Mouse (Mus musculus): ENCODE results near the gene Slc25a38. TPM values are rescaled to one million over a fixed set of nuclear protein-coding genes. Genes with fewer than 3 reads are reported as not detected.
A peak's percentile ranks its signal among the peaks of the same experiment; 100 is the strongest.
"Not testable (repeated sequence)": the region's sequence is repeated elsewhere in the genome, so short reads cannot be mapped to it uniquely, and the experiment has no call there.

Slc25a38 gene
- polyA plus RNA-seq, 1 experiment from 2014 or later: 38.6 TPM

DNA sequence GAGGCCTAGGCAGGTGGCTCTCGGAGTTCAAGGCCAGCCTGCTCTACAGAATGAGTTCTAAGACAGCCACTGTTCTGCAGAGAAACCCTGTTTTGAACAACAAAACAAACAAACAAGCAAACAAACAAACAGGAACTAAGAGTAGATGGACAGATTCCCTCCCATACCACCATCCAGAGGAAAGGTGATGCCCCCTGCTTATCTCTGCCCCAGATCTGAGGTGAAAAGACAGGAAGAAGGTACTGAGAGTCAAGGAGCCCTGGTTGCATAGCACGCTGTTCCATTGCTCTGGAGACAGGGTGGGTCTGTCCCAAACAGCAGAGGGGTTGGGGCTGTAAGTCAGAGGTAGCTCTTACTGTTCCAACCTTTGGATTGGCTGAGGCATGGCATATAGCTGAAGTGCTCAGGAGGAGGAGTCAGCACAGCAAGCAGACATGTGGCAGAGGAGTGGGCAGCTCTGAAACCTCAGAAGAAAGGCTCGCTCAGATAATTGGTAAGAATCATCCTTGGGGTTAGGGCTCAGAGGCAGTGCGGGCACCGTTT lies 18.4 kb upstream of the Slc25a38 start, which contains the start of gene Ccr8:
Gene Ccr8, plus strand, starts transcription at position 419 of the 543 bp plus-strand sequence.
- H3K4me2 ChIP-seq (ENCODE audit: low read length): no peak within 1 kb of the TSS
- H3K36me3 ChIP-seq (ENCODE audit: control insufficient read depth, insufficient read depth, low read length): no peaks in the 10 kb centered on the region
- H3K27me3 ChIP-seq (replicated peaks; ENCODE audit: control insufficient read depth, insufficient read depth, low read length): no peaks in the 10 kb centered on the region
- no peaks in the 10 kb centered on the region for H3K4me1 ChIP-seq (ENCODE audit: control insufficient read depth, insufficient read depth, low read length)
- H3K9me3 ChIP-seq (replicated peaks; ENCODE audit: control insufficient read depth, low read length): 0 out of 2 replicates have a peak, but pooled peaks cover 3% of the 10 kb centered on the region
- H3K9ac ChIP-seq (ENCODE audit: low read length): no peak within 1 kb of the TSS
- no peak within 1 kb of the TSS for H3K4me3 ChIP-seq (ENCODE audit: low read depth, low read length)
- WGBS: 79% methylated on average over 5 of the region's 5 CpGs
- H3K27ac ChIP-seq (ENCODE audit: low read depth, low read length): no peak within 1 kb of the TSS
- DNase-seq (ENCODE audit: low spot score) (no peak), ATAC-seq (no peak)

DNA sequence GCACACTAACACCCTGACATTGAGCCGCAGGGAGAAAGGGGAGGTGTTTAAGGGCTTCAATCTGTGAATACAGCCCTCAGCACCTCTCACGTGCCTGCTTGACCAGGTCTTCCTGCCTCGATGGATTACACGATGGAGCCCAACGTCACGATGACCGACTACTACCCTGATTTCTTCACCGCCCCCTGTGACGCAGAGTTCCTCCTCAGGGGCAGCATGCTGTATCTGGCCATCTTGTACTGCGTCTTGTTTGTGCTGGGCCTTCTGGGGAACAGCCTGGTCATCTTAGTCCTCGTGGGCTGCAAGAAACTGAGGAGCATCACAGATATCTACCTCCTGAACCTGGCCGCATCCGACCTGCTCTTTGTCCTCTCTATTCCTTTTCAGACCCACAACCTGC lies 16.5 kb upstream of the Slc25a38 start:
- Histone ChIP-seq H3K27ac (ENCODE audit: low read depth, low read length) (no peak overlapping the region), H3K27me3 (replicated peaks; ENCODE audit: control insufficient read depth, insufficient read depth, low read length) (no peaks in the 10 kb centered on the region), H3K9me3 (replicated peaks; ENCODE audit: control insufficient read depth, low read length) (0 out of 2 replicates have a peak, but pooled peaks cover 3% of the 10 kb centered on the region), H3K4me3 (ENCODE audit: low read depth, low read length) (no peak overlapping the region), H3K36me3 (ENCODE audit: control insufficient read depth, insufficient read depth, low read length) (no peaks in the 10 kb centered on the region), H3K4me2 (ENCODE audit: low read length) (no peak overlapping the region), H3K4me1 (ENCODE audit: control insufficient read depth, insufficient read depth, low read length) (no peaks in the 10 kb centered on the region), H3K9ac (ENCODE audit: low read length) (no peak overlapping the region)
- no peak for DNase-seq (ENCODE audit: low spot score)
- 93% methylated on average over 13 of the region's 13 CpGs for WGBS
- no peak for ATAC-seq

- no peaks in the 10 kb centered on the region for H3K9me3 ChIP-seq (replicated peaks; ENCODE audit: control insufficient read depth, low read length)
- H3K9ac ChIP-seq (ENCODE audit: low read length): no peak overlapping the region
- DNase-seq (ENCODE audit: low spot score) (no peak), ATAC-seq (no peak)
- WGBS: 82% methylated on average over 7 of the region's 7 CpGs
- no peak overlapping the region for H3K27ac ChIP-seq (ENCODE audit: low read depth, low read length)
- no peaks in the 10 kb centered on the region for H3K27me3 ChIP-seq (replicated peaks; ENCODE audit: control insufficient read depth, insufficient read depth, low read length)
- H3K4me2 ChIP-seq (ENCODE audit: low read length): no peak overlapping the region
- H3K4me1 ChIP-seq (ENCODE audit: control insufficient read depth, insufficient read depth, low read length): no peaks in the 10 kb centered on the region
- no peaks in the 10 kb centered on the region for H3K36me3 ChIP-seq (ENCODE audit: control insufficient read depth, insufficient read depth, low read length)
- H3K4me3 ChIP-seq (ENCODE audit: low read depth, low read length): no peak overlapping the region
Measured at GRCm38 (mm10) chr9:120095886-120096285, 14.3 kb upstream of the Slc25a38 start.

- H3K27me3 ChIP-seq (replicated peaks; ENCODE audit: control insufficient read depth, insufficient read depth, low read length): no peaks in the 10 kb centered on the region
- H3K27ac ChIP-seq (ENCODE audit: low read depth, low read length): no peak overlapping the region
- H3K9ac ChIP-seq (ENCODE audit: low read length): no peak overlapping the region
- H3K4me3 ChIP-seq (ENCODE audit: low read depth, low read length): no peak overlapping the region
- H3K4me2 ChIP-seq (ENCODE audit: low read length): no peak overlapping the region
- H3K9me3 ChIP-seq (replicated peaks; ENCODE audit: control insufficient read depth, low read length): no peaks in the 10 kb centered on the region
- ATAC-seq: peak; percentile 58; the same call in 1 of the 2 replicates
- 17% methylated on average over 7 of the region's 7 CpGs for WGBS
- DNase-seq (ENCODE audit: low spot score): peak; percentile 81
- H3K36me3 ChIP-seq (ENCODE audit: control insufficient read depth, insufficient read depth, low read length): no peaks in the 10 kb centered on the region
- no peaks in the 10 kb centered on the region for H3K4me1 ChIP-seq (ENCODE audit: control insufficient read depth, insufficient read depth, low read length)
Measured at GRCm38 (mm10) chr9:120098682-120099081, 11.5 kb upstream of the Slc25a38 start.

GRCm38 (mm10) chr9:120099304-120099703 lies 10.9 kb upstream of the Slc25a38 start:
- H3K36me3 ChIP-seq (ENCODE audit: control insufficient read depth, insufficient read depth, low read length): no peaks in the 10 kb centered on the region
- no peak overlapping the region for H3K27ac ChIP-seq (ENCODE audit: low read depth, low read length)
- DNase-seq (ENCODE audit: low spot score) (no peak), ATAC-seq (no peak)
- no peak overlapping the region for H3K4me2 ChIP-seq (ENCODE audit: low read length)
- H3K4me1 ChIP-seq (ENCODE audit: control insufficient read depth, insufficient read depth, low read length): no peaks in the 10 kb centered on the region
- H3K4me3 ChIP-seq (ENCODE audit: low read depth, low read length): no peak overlapping the region
- 0 out of 2 replicates have a peak, but pooled peaks cover 3% of the 10 kb centered on the region for H3K9me3 ChIP-seq (replicated peaks; ENCODE audit: control insufficient read depth, low read length)
- H3K27me3 ChIP-seq (replicated peaks; ENCODE audit: control insufficient read depth, insufficient read depth, low read length): no peaks in the 10 kb centered on the region
- H3K9ac ChIP-seq (ENCODE audit: low read length): no peak overlapping the region
- 94% methylated on average over 8 of the region's 8 CpGs for WGBS

GRCm38 (mm10) chr9:120101165-120101564 lies 9.0 kb upstream of the Slc25a38 start:
- no peak overlapping the region for H3K4me2 ChIP-seq (ENCODE audit: low read length)
- no peak overlapping the region for H3K4me3 ChIP-seq (ENCODE audit: low read depth, low read length)
- H3K9me3 ChIP-seq (replicated peaks; ENCODE audit: control insufficient read depth, low read length): 0 out of 2 replicates have a peak, but pooled peaks cover 3% of the 10 kb centered on the region
- H3K27me3 ChIP-seq (replicated peaks; ENCODE audit: control insufficient read depth, insufficient read depth, low read length): no peaks in the 10 kb centered on the region
- H3K27ac ChIP-seq (ENCODE audit: low read depth, low read length): no peak overlapping the region
- H3K36me3 ChIP-seq (ENCODE audit: control insufficient read depth, insufficient read depth, low read length): no peaks in the 10 kb centered on the region
- ATAC-seq (no peak), DNase-seq (ENCODE audit: low spot score) (no peak)
- no peaks in the 10 kb centered on the region for H3K4me1 ChIP-seq (ENCODE audit: control insufficient read depth, insufficient read depth, low read length)
- no peak overlapping the region for H3K9ac ChIP-seq (ENCODE audit: low read length)
- 92% methylated on average over 2 of the region's 2 CpGs for WGBS

DNA sequence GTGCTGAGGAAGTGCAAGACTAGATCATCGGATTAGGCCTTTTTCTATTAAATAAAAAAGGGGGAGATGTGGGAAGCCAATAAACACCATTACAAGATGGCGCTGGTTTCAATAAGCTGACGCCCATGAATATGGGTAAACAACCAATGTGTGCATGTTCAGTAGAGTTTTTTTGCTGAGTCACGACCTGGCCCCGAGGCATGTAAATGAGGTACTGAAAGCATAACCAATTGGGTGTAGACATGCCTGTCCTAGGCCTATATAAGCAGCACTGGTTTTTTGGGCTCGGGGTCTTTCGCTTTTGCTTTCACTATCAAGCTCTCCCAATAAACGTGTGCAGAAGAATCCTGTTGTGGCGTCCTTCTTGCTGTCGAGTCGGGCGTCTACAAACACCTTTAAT lies 1.2 kb upstream of the Slc25a38 start:
- H3K9ac ChIP-seq (ENCODE audit: low read length); H3K4me2 ChIP-seq (ENCODE audit: low read length): not testable (repeated sequence)

GRCm38 (mm10) chr9:120111156-120111945 lies 1.2 kb downstream of the Slc25a38 start:
- Histone ChIP-seq H3K4me1 (ENCODE audit: control insufficient read depth, insufficient read depth, low read length) (peaks cover 5% of the 10 kb centered on the region), H3K4me3 (ENCODE audit: low read depth, low read length) (peak overlapping the region; percentile 66), H3K9ac (ENCODE audit: low read length) (peak overlapping the region; percentile 73; the same call in 1 of the 2 replicates), H3K9me3 (replicated peaks; ENCODE audit: control insufficient read depth, low read length) (no peaks in the 10 kb centered on the region), H3K27me3 (replicated peaks; ENCODE audit: control insufficient read depth, insufficient read depth, low read length) (no peaks in the 10 kb centered on the region), H3K36me3 (ENCODE audit: control insufficient read depth, insufficient read depth, low read length) (no peaks in the 10 kb centered on the region), H3K27ac (ENCODE audit: low read depth, low read length) (no peak overlapping the region), H3K4me2 (ENCODE audit: low read length) (peak overlapping the region; percentile 60)
- WGBS: 75% methylated on average over 15 of the region's 15 CpGs
- DNase-seq (ENCODE audit: low spot score) (no peak), ATAC-seq (no peak)

More for the DNA sequence above, 1.2 kb upstream of the Slc25a38 start:
- H3K36me3 ChIP-seq (ENCODE audit: control insufficient read depth, insufficient read depth, low read length); ATAC-seq; H3K9me3 ChIP-seq (replicated peaks; ENCODE audit: control insufficient read depth, low read length); H3K4me1 ChIP-seq (ENCODE audit: control insufficient read depth, insufficient read depth, low read length); H3K4me3 ChIP-seq (ENCODE audit: low read depth, low read length); DNase-seq (ENCODE audit: low spot score); H3K27me3 ChIP-seq (replicated peaks; ENCODE audit: control insufficient read depth, insufficient read depth, low read length); H3K27ac ChIP-seq (ENCODE audit: low read depth, low read length): not testable (repeated sequence)
- 94% methylated on average over 12 of the region's 12 CpGs for WGBS

DNA sequence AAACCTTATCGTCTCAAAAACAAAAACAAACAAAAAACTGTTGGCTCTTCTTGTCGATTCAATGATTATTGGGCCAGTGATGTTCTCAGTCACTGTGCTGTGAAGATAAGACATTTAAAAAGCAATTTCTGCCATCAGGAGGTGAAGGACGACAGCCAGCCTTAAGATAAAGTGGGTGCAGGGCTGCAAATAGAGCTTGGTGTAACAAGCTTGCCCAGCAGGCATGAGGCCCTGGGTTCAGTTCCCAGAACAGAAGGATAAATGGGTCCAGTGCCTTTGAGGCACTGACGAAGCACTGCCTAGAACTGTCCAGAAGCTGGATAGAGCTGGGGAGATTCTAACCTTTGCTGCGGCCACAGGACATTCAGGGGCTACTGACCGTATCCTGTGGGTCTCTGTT lies 2.3 kb downstream of the Slc25a38 start:
- Histone ChIP-seq H3K4me2 (ENCODE audit: low read length) (no peak overlapping the region), H3K4me3 (ENCODE audit: low read depth, low read length) (no peak overlapping the region), H3K27me3 (replicated peaks; ENCODE audit: control insufficient read depth, insufficient read depth, low read length) (no peaks in the 10 kb centered on the region), H3K36me3 (ENCODE audit: control insufficient read depth, insufficient read depth, low read length) (peaks cover 7% of the 10 kb centered on the region), H3K9ac (ENCODE audit: low read length) (no peak overlapping the region), H3K9me3 (replicated peaks; ENCODE audit: control insufficient read depth, low read length) (no peaks in the 10 kb centered on the region), H3K27ac (ENCODE audit: low read depth, low read length) (no peak overlapping the region), H3K4me1 (ENCODE audit: control insufficient read depth, insufficient read depth, low read length) (peaks cover 5% of the 10 kb centered on the region)
- ATAC-seq (no peak), DNase-seq (ENCODE audit: low spot score) (no peak)
- 94% methylated on average over 6 of the region's 6 CpGs for WGBS
